Mouse (Mus musculus) CH12.LX (cell line): ENCODE results near the gene Nxn. TPM values are rescaled to one million over a fixed set of nuclear protein-coding genes. Genes with fewer than 3 reads are reported as not detected.
A peak's percentile ranks its signal among the peaks of the same experiment; 100 is the strongest.

ENCODE experiments used
- DNase-seq: peaks from one replicate; pipeline ENCODE4 v3.0.0-alpha.2; 2013; ENCODE audit errors: extremely low read depth
- H3K27ac ChIP-seq: 2 replicates; pipeline ENCODE4 v1.5.1; 2012; ENCODE audit warnings: low read depth, mild to moderate bottlenecking, control low read depth, moderate library complexity; ENCODE audit not compliant: insufficient read depth
- H3K27me3 ChIP-seq: replicated peaks from 2 replicates; pipeline ENCODE3; 2012; ENCODE audit warnings: inconsistent platforms
- H3K36me3 ChIP-seq, 2 experiments: replicated peaks in 1 of 2; 2 replicates each; pipeline versions ENCODE3 to v1.6.1; 2012; ENCODE audit warnings: inconsistent platforms in 1 of 2, low read length in 1 of 2, mild to moderate bottlenecking in 1 of 2, mixed read lengths in 1 of 2, moderate library complexity in 1 of 2; ENCODE audit not compliant: control insufficient read depth in 1 of 2, insufficient read depth in 1 of 2
- H3K4me1 ChIP-seq, 2 experiments: 2 replicates each; pipeline ENCODE4 v1.6.1; 2012; ENCODE audit warnings: inconsistent platforms in 1 of 2, moderate library complexity in 1 of 2; ENCODE audit not compliant: insufficient read depth in 2 of 2, control insufficient read depth in 1 of 2
- H3K4me2 ChIP-seq: 2 replicates; pipeline ENCODE4 v1.6.1; 2012; ENCODE audit warnings: low read depth, mild to moderate bottlenecking, control low read depth; ENCODE audit not compliant: poor library complexity, insufficient read depth, severe bottlenecking
- H3K4me3 ChIP-seq, 3 experiments: fragments of 150-350 bp in 1 of 3; sonication (generic) in 1 of 3; replicated peaks in 1 of 3; 2 replicates each; pipeline versions ENCODE3 to v1.5.1; 2011 to 2012; ENCODE audit warnings: low read depth in 2 of 3, low read length in 2 of 3, mild to moderate bottlenecking in 2 of 3, moderate library complexity in 2 of 3, control low read depth in 1 of 3, improper control_type of control experiment in 1 of 3, inconsistent platforms in 1 of 3, mixed read lengths in 1 of 3; ENCODE audit not compliant: poor library complexity in 1 of 3
- H3K79me2 ChIP-seq: replicated peaks from 2 replicates; pipeline ENCODE4 v1.6.1; 2012; ENCODE audit warnings: mild to moderate bottlenecking, moderate library complexity; ENCODE audit not compliant: control insufficient read depth, poor library complexity, insufficient read depth, severe bottlenecking; ENCODE audit errors: extremely low read depth
- H3K9ac ChIP-seq: 2 replicates; pipeline ENCODE4 v1.6.1; 2012; ENCODE audit warnings: low read depth, mild to moderate bottlenecking, control low read depth, moderate library complexity; ENCODE audit not compliant: insufficient read depth
- H3K9me3 ChIP-seq: replicated peaks from 2 replicates; pipeline ENCODE3; 2012; ENCODE audit warnings: low read length, inconsistent platforms, mixed read lengths
- CHD1 ChIP-seq: IDR thresholded peaks from 2 replicates; pipeline ENCODE4 v1.6.1; 2012; ENCODE audit warnings: low read depth, low read length, improper control_type of control experiment, inconsistent platforms
- CHD2 ChIP-seq: IDR thresholded peaks from 2 replicates; pipeline ENCODE4 v1.6.1; 2011; ENCODE audit warnings: low read length, improper control_type of control experiment
- CTCF ChIP-seq, 2 experiments: IDR thresholded peaks in 1 of 2; conservative IDR thresholded peaks in 1 of 2; 2 replicates each; pipeline ENCODE4 v1.5.1; 2011 to 2012; ENCODE audit warnings: low read depth in 2 of 2, low read length in 2 of 2, improper control_type of control experiment in 1 of 2, inconsistent platforms in 1 of 2, mild to moderate bottlenecking in 1 of 2, moderate library complexity in 1 of 2
- E2F4 ChIP-seq: IDR thresholded peaks from 2 replicates; pipeline ENCODE4 v1.6.1; 2011; ENCODE audit warnings: low read depth, low read length, improper control_type of control experiment; ENCODE audit not compliant: insufficient replicate concordance
- ELF1 ChIP-seq: IDR thresholded peaks from 2 replicates; pipeline ENCODE4 v1.6.1; 2014; ENCODE audit warnings: low read depth, mild to moderate bottlenecking, inconsistent platforms, low read length, improper control_type of control experiment
- EP300 ChIP-seq: IDR thresholded peaks from 2 replicates; pipeline ENCODE4 v1.6.1; 2011; ENCODE audit warnings: low read length, improper control_type of control experiment
- ETS1 ChIP-seq: conservative IDR thresholded peaks from 2 replicates; pipeline ENCODE4 v1.6.1; 2012; ENCODE audit warnings: low read depth, mild to moderate bottlenecking, inconsistent platforms, low read length, improper control_type of control experiment, moderate library complexity
- HCFC1 ChIP-seq: IDR thresholded peaks from 2 replicates; pipeline ENCODE4 v1.6.1; 2012; ENCODE audit warnings: low read depth, mild to moderate bottlenecking, inconsistent platforms, low read length, improper control_type of control experiment
- IRF4 ChIP-seq: IDR thresholded peaks from 2 replicates; pipeline ENCODE4 v1.6.1; 2014; ENCODE audit warnings: low read depth, mild to moderate bottlenecking, inconsistent platforms, low read length, improper control_type of control experiment
- JUN ChIP-seq: IDR thresholded peaks from 2 replicates; pipeline ENCODE4 v1.6.1; 2011; ENCODE audit warnings: low read depth, mild to moderate bottlenecking, low read length, improper control_type of control experiment, moderate library complexity; ENCODE audit not compliant: insufficient read depth
- JUND ChIP-seq: conservative IDR thresholded peaks from 2 replicates; pipeline ENCODE4 v1.6.1; 2011; ENCODE audit warnings: low read depth, low read length, improper control_type of control experiment
- MAFK ChIP-seq: IDR thresholded peaks from 2 replicates; pipeline ENCODE4 v1.6.1; 2011; ENCODE audit warnings: low read length, improper control_type of control experiment; ENCODE audit not compliant: insufficient replicate concordance
- MAX ChIP-seq: IDR thresholded peaks from 2 replicates; pipeline ENCODE4 v1.6.1; 2011; ENCODE audit warnings: low read length, improper control_type of control experiment
- MEF2A ChIP-seq: IDR thresholded peaks from 2 replicates; pipeline ENCODE4 v1.6.1; 2014; ENCODE audit warnings: low read depth, mild to moderate bottlenecking, inconsistent platforms, low read length, improper control_type of control experiment, borderline replicate concordance
- MYC ChIP-seq: IDR thresholded peaks from 2 replicates; pipeline ENCODE4 v1.6.1; 2011; ENCODE audit warnings: low read depth, mild to moderate bottlenecking, improper control_type of control experiment, low read length
- NELFE ChIP-seq: IDR thresholded peaks from 2 replicates; pipeline ENCODE4 v1.6.1; 2011; ENCODE audit warnings: low read depth, low read length, improper control_type of control experiment
- NRF1 ChIP-seq: IDR thresholded peaks from 2 replicates; pipeline ENCODE4 v1.6.1; 2014; ENCODE audit warnings: low read depth, mild to moderate bottlenecking, inconsistent platforms, low read length, improper control_type of control experiment, moderate library complexity
- POLR2AphosphoS2 ChIP-seq: IDR thresholded peaks from 2 replicates; pipeline ENCODE4 v1.6.1; 2011; ENCODE audit warnings: low read depth, low read length, improper control_type of control experiment
- RAD21 ChIP-seq: IDR thresholded peaks from 2 replicates; pipeline ENCODE4 v1.6.1; 2011; ENCODE audit warnings: low read depth, mild to moderate bottlenecking, low read length, improper control_type of control experiment, moderate library complexity
- RCOR1 ChIP-seq: conservative IDR thresholded peaks from 2 replicates; pipeline ENCODE4 v1.6.1; 2012; ENCODE audit warnings: low read depth, mild to moderate bottlenecking, inconsistent platforms, low read length, improper control_type of control experiment
- SMC3 ChIP-seq: IDR thresholded peaks from 2 replicates; pipeline ENCODE4 v1.6.1; 2011; ENCODE audit warnings: low read depth, low read length, improper control_type of control experiment
- TCF12 ChIP-seq: IDR thresholded peaks from 2 replicates; pipeline ENCODE4 v1.6.1; 2014; ENCODE audit warnings: low read depth, mild to moderate bottlenecking, inconsistent platforms, low read length, improper control_type of control experiment
- UBTF ChIP-seq: IDR thresholded peaks from 2 replicates; pipeline ENCODE4 v1.6.1; 2012; ENCODE audit warnings: low read depth, mild to moderate bottlenecking, inconsistent platforms, low read length, improper control_type of control experiment, moderate library complexity
- USF1 ChIP-seq: IDR thresholded peaks from 2 replicates; pipeline ENCODE4 v1.6.1; 2014; ENCODE audit warnings: low read depth, mild to moderate bottlenecking, inconsistent platforms, low read length, improper control_type of control experiment
- USF2 ChIP-seq: conservative IDR thresholded peaks from 2 replicates; pipeline ENCODE4 v1.6.1; 2011; ENCODE audit warnings: low read depth, low read length, improper control_type of control experiment
- ZC3H11A ChIP-seq: IDR thresholded peaks from 2 replicates; pipeline ENCODE4 v1.6.1; 2012; ENCODE audit warnings: low read depth, mild to moderate bottlenecking, inconsistent platforms, low read length, improper control_type of control experiment
- ZKSCAN1 ChIP-seq: IDR thresholded peaks from 2 replicates; pipeline ENCODE4 v1.6.1; 2012; ENCODE audit warnings: low read depth, inconsistent platforms, low read length, improper control_type of control experiment, borderline replicate concordance
- ZNF384 ChIP-seq: IDR thresholded peaks from 2 replicates; pipeline ENCODE4 v1.6.1; 2012; ENCODE audit warnings: low read depth, low read length, improper control_type of control experiment, inconsistent platforms
- dilution Hi-C: fragments of 300-500 bp; cut with MboI; formaldehyde crosslinking; loops from 2 replicates; pipeline ENCODE4 v1.14.3; 2020; ENCODE audit warnings: low sequenced_read_pairs; ENCODE audit not compliant: extremely low pct_unique_long_range_greater_than_20kb, extremely low pct_ligation_motif_present
- in situ Hi-C: fragments of 300-500 bp; cut with MboI; formaldehyde crosslinking; loops from 3 replicates; pipeline ENCODE4 v1.14.3; 2019; ENCODE audit warnings: low sequenced_read_pairs, low pct_ligation_motif_present, low pct_unique_long_range_greater_than_20kb, mixed read lengths
- polyA plus RNA-seq: library from polyadenylated mRNA; unstranded; fragments of >175 nt; gene quantifications from 2 replicates; pipeline ENCODE4 v1.2.1, GENCODE M21; 2012; ENCODE audit warnings: low read depth; ENCODE audit not compliant: insufficient read length
- total RNA-seq, 2 experiments: library from RNA; depleted of rRNA; stranded (reverse); fragments of 300-350 nt in 1 of 2; fragments of >200 nt in 1 of 2; gene quantifications; 2 replicates each; pipeline ENCODE4 v1.2.3; 2012 to 2014

Nxn gene
- total and polyA plus RNA-seq, 3 experiments: 15.3 to 24.8 (median 19.2) TPM

- in situ Hi-C loops (no loop called here), dilution Hi-C loops (no loop called here)
- peak; percentile 78 for DNase-seq
- peaks cover 0 to 28% of the 10 kb centered on the region in 2 experiments; a peak in 2 of 4 replicates for H3K4me1 ChIP-seq
- H3K79me2 ChIP-seq: peaks cover 25% of the 10 kb centered on the region
- H3K4me2 ChIP-seq: no peak overlapping the region
- H3K27ac ChIP-seq: no peak overlapping the region
- H3K27me3 ChIP-seq: no peaks in the 10 kb centered on the region
- H3K4me3 ChIP-seq: no peak overlapping the region
- peaks cover 41 to 66% of the 10 kb centered on the region in 2 experiments for H3K36me3 ChIP-seq
- H3K9ac ChIP-seq: no peak overlapping the region
- H3K9me3 ChIP-seq: no peaks in the 10 kb centered on the region
- TF ChIP-seq MEF2A (no peak), NELFE (peak; percentile 21; the same call in 1 of the 2 replicates), USF1 (no peak), TCF12 (no peak), RAD21 (peak; percentile 58), ZC3H11A (no peak), SMC3 (peak; percentile 51), ELF1 (peak; percentile 18; the same call in 1 of the 2 replicates), CTCF (conservative IDR thresholded peaks at IDR 0.05 in 1 of 2, IDR thresholded peaks at IDR 0.05 in 1 of 2; ENCODE audit: low read depth in 2 of 2, low read length in 2 of 2) (peak; percentile 76 to 84), ZNF384 (no peak), NRF1 (no peak), JUND (no peak), ETS1 (no peak)
Observed at GRCm38 (mm10) chr11:76410826-76411225, 11.9 kb upstream of the Nxn start.

- Histone ChIP-seq H3K9me3 (no peaks in the 10 kb centered on the region), H3K27ac (peak within 1 kb of the TSS; percentile 59; the same call in 1 of the 2 replicates), H3K79me2 (peaks cover 25% of the 10 kb centered on the region), H3K27me3 (no peaks in the 10 kb centered on the region), H3K4me3 (peak within 1 kb of the TSS; percentile 67 to 99 (median 82)), H3K4me1 (peaks cover 6 to 35% of the 10 kb centered on the region in 2 experiments; a peak in 3 of 4 replicates), H3K4me2 (peak within 1 kb of the TSS; percentile 55), H3K9ac (peak within 1 kb of the TSS; percentile 80), H3K36me3 (peaks cover 12 to 29% of the 10 kb centered on the region in 2 experiments)
- dilution Hi-C loops: no loop called here
- DNase-seq: peak; percentile 100
- in situ Hi-C loops: loop anchor here (10.0 kb wide), 1 partner anchor 622 kb away; no protein-coding TSS in a partner anchor
- TF ChIP-seq ZC3H11A (peak; percentile 100), CHD2 (peak; percentile 94), IRF4 (peak; percentile 71), JUND (peak; percentile 52; the same call in 1 of the 2 replicates), JUN (peak; percentile 43; the same call in 1 of the 2 replicates), MAFK (no peak), CHD1 (no peak), NELFE (peak; percentile 91), USF2 (no peak), TCF12 (peak; percentile 93), HCFC1 (peak; percentile 98), MAX (peak; percentile 72), POLR2AphosphoS2 (peak; percentile 62; the same call in 1 of the 2 replicates), RCOR1 (peak; percentile 80; the same call in 1 of the 2 replicates), NRF1 (no peak; the same call in none of the 2 replicates), MYC (peak; percentile 89), E2F4 (no peak; the same call in 1 of the 2 replicates), EP300 (no peak), ELF1 (peak; percentile 92), ZNF384 (peak; percentile 33; the same call in 1 of the 2 replicates), ETS1 (no peak), UBTF (no peak), ZKSCAN1 (no peak; the same call in 1 of the 2 replicates)
Observed at GRCm38 (mm10) chr11:76406702-76407583, 8.0 kb upstream of the Nxn start, which contains the start of gene Timm22. TSS of gene Timm22 (plus strand) at chr11:76406952.
